Mouse (Mus musculus) fat pad, adult 2 months (tissue): ENCODE data around the gene Mapk3.
A peak's percentile ranks its signal among the peaks of the same experiment; 100 is the strongest.

ENCODE experiments used
- DNase-seq: peaks from one replicate; pipeline ENCODE4 v3.0.0-alpha.2; 2011; ENCODE audit warnings: low read depth, low spot score; ENCODE audit errors: extremely low read depth

Mapk3 gene

DNA sequence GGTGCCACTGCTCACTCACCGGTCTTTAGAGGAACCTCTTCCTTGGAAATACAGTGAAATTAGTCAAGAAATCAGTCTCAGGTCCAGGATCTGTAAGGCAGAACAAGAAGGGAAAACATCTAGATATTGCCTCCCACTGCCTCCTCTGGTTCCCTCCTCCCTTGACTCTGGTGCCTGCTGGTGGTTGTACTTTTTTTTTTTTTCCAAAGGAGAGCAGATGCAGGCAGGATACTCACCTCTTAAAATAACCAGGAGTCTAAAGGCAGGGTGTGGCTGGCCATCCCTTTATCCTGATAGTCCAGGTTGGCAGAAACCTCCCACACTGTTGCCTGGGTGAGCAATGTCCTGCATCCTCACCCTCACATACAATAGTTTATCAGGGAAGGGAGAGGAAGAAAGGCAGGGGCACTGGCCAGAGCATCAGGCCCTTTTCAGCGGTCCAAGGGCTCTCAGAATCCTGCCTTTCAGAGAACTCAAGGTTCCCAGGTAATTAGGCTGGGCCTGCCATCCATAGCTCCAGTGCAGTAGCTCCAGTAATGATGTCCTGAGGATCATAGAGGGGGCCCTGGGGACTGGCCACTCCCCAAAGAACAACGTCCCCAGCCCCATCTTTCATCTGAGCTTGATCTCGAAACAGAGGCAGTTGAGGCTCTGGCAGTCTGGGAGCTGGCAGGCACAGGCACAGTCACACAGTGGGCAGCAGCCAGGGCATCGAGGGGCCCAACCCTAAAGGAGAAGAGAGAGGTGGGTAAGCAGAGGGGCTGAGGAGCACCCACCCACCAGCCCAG lies 41.1 kb downstream of the Mapk3 start:
- DNase-seq: no peak

DNA sequence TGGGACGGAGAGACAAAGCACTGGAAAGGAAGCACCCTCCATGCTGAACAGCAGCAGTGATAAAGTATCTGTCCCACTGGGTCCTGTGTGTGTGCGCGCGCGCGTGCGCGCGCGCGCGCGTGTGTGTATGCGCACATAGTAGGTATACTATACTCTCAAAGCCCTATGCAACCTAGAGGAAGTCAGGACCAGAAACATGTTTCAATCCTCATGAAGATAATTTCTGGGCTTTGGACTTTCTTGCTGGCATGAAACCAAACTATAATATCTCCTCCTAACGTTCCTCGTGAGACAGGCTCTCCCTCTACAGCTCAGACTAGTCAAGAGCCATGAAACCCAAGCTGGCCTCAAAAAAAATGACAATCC lies 41.6 kb downstream of the Mapk3 start:
- DNase-seq: no peak

DNA sequence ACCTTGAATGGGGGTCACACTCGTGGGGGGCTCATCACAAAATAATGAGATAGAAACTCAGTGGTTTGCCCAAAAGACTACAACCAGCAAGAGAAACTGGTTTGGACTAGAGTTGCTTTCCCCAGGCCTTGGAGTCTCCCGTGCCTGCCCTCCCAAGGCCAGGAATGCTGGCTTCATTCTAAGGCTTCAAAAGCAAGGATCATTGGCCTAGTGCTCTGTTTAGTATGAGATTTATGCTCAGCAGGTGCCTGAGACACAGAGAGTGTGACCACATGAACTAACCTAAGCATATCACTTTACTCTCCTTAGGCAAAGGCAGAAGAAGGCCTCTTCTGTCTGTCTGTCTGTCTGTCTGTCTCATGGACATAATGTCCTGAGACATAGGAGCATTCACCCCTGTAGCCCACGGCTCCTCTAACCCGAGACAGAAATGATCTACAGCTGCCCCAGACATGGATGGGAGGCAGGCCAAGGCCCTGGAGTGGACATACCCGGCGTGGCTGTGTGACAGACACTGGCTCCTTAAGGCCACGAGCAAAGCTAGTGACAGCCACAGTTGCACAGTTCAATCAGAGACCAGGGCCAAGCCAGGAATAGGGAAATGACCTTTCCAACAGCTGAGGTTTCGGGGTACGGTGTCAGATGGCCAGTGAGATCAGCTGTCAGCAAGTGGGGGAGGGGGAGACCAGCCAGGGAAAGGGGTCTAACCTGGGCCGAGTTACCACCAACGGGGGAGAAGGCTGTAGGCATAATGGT lies 42.9 kb downstream of the Mapk3 start:
- DNase-seq: no peak

DNA sequence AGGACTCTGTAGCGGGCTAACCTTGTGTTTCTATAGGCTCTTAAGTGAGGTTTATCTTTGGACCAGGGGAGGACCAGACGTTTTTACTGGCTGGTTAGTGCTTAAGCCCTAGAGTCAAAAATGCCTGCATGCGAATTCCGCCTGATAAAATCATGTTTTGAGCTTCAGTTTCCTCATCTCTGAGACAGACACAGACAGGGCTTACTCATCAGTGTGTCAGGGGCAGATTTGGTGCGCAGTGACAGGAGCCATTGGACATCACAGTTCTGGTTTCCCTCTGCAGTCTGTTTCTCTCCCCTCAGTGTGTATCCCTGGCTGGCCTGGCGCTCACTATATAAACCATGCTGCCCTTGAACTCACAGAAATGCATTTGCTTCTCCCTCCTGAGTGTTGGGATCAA lies 43.8 kb downstream of the Mapk3 start:
- DNase-seq: no peak

DNA sequence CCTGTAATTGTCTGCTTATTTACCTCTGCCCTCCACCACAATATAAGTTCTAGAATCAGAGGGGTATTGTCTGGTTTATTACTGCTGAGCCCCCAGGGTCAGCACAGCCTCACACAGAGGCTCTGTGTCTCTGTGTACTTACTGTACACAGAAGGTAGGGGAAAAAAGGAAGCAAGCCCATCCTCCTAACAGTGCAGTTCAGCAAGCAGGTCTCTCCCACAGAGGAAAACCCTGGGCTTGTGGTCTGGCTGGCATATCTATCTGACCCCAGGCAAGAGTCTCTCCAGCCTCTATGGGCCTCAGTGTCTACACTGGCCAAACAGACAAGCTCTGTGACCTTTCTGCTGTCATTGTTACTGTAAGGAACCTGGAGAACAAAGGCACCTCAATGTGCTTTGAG lies 44.4 kb downstream of the Mapk3 start:
- DNase-seq: no peak

DNA sequence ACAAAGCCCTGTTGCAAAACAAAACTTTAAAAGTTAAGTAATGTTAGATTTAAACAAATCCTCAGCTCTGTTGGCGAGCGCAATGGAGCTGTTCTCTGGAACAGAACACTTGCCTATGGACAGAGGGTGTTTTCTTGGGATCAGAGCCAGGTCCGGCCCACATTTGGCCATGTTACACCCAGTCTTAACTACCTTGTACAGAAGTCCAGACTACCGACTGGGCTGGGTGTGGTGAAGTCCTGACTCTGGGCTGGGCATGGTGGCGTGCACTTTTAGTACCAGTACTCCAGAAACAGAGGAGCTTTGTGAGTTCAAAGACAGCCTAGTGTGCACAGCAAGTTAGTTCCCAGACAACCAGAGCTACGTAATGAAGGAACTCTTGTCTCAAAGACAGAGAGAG lies 47.6 kb downstream of the Mapk3 start:
- peak; percentile 91 for DNase-seq

DNA sequence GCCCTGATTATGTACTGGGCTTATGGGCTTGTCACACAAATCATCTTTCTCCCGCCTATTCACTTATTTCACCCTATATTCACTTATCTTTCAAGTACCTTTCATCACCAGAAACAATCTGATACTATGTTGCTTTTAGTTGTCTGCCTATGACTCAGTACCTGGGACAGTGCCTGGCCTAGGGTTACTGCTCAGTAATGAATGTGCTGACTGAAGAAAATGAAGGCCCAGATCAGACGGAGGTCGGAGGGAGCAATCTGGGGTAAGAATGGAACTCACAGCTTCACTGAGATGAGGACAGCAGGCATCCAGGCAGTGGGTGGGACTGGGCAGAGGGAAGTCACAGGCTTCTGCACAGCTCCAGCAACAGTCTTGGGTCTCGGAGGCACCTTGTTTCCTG lies 48.0 kb downstream of the Mapk3 start:
- DNase-seq: no peak

DNA sequence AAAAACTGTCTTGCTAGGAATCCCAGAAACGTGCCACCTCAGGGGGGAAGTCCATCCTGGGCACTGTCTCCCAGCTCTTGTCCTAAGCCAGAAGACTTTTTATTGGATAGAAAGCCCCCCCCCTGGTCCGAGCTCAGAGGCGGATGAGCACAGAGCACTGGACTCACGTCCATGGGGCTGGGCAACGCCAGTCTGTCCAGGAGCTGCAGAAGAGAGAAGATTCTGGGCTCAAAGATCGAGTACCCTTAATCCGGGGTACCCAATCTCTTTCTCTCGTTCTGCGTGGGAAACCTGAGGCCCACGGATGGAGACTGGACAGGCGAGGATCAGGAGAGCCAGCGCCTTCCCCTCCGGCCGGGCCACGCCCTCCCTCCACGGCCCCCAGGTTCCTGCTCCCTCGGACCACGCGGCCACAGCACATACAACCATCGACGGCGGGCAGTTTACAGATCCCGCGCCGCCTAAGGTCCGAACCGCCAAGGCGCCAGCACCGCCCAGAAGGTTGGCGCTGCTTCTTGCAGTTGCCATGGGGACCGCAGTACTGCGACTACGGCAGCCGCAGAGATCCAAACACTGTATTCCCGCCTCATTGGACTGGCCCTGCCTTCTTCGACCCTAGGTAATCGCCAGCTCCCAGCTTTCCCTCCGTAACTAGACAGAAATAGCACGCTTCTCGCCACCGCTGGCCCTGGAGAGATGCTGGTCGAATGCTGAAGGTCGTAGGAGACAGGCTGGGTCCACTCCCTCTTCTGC lies 49.5 kb downstream of the Mapk3 start:
- DNase-seq: no peak

DNA sequence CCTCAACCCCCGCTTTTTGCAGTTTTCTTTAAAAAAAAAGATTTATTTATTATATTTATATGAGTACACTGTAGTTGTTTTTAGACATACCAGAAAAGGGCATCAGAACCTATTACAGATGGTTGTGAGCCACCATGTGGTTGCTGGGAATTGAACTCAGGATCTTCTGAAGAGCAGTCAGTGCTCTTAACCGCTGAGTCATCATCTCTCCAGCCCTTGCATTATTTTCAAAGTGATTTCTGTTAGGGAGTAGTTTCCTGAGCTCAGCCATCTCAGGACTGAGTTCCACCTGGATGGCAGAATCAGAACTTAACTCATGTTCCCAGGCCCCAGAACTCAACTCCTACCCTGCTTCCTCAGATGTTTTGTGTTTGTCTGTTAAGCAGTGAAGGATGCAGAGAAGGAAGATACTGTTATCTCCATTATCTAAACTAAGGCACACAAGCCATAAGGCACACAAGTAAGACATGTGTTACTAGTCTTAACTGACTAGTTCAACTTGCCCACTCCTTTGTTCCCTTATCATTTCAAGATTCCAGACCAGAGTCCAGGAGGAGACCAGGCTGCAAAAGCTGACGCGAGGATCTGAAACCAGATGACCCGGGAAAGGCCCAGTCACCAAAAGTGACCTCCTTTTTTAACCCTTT lies 50.4 kb downstream of the Mapk3 start:
- DNase-seq: no peak
